8 mouse cellular contexts compared by ENCODE assay signal in the genomic region with DNA sequence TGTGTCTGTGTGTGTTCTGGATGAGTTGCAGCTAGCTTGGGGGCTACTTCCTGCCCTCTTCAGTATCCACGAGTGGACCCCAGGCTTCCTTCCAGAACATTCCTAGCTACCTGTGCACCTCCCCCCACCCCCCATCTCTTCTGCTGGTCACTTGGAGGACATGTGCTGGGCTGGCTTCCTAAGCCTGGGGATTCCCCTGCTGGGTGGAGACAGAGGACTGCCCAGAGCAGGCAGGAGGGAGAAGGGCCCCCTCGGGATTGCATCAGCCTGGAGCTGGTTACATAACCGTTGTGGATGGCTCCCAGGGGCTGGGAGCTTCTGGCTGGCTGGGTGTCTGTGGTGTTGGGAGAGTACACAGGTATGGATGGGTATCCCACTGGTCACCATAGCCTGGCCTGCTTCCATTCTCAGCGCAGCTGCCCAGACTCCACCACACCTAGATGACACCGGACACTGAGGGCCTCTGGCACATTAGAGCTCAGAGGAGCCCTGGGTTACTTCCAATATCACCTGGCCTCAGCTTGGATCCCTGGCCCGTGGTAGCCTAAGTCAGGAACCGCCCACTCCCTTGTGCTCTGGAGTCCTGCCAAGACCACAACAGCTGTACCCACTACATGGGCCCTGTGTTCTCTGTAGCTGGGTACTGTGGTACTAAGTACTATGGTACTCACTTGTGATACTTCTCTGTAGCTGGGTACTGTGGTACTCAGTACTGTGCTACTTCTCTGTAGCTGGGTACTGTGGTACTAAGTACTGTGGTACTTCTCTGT. TPM values are rescaled to one million over a fixed set of nuclear protein-coding genes. Genes with fewer than 3 reads are reported as not detected.
DNase-seq lines count a peak whose midpoint lies in the region; ATAC-seq and TF ChIP-seq lines count a peak whose summit lies in the region.
"Had no signal": no experiment of that assay in that cellular context is flagged by ENCODE, and none has a peak within 500 bp of the region (broad histone marks: within the 10 kb centered on the region; RNA-seq: fewer than 3 reads in every experiment).

No protein-coding gene starts in this region.

- 46% methylated on average over 7 of the region's 7 CpGs for WGBS in intestine, embryonic 16.5 days
- 57% methylated on average over 7 of the region's 7 CpGs for WGBS in neural tube, embryonic 15.5 days

- intact Hi-C loops in left cerebral cortex, adult 2 months (cut with DNase I): no loop called here
- intact Hi-C loops in left cerebral cortex, postnatal 4 days (cut with DNase I): no loop called here

- H3K4me1 ChIP-seq in intestine, embryonic 16.5 days (ENCODE audit: control insufficient read depth, insufficient read depth, low read length): peaks cover 32% of the 10 kb centered on the region
- peaks cover 60% of the 10 kb centered on the region for H3K4me1 ChIP-seq in neural tube, embryonic 15.5 days

- H3K9me3 ChIP-seq in intestine, embryonic 16.5 days (ENCODE audit: control insufficient read depth, low read length): no peaks in the 10 kb centered on the region
- H3K9me3 ChIP-seq in neural tube, embryonic 15.5 days (replicated peaks): no peaks in the 10 kb centered on the region

- H3K27ac ChIP-seq in left cerebral cortex, adult 2 months: peak overlapping the region; percentile 86
- no peak overlapping the region for H3K27ac ChIP-seq in intestine, embryonic 16.5 days (ENCODE audit: low read length)
- H3K27ac ChIP-seq in neural tube, embryonic 15.5 days (replicated peaks): no peak overlapping the region

- peak; percentile 80 for ATAC-seq in intestine, embryonic 16.5 days
- ATAC-seq in megakaryocyte progenitor cell, adult 5-6 weeks (replicated peaks; ENCODE audit: poor library complexity): peak; percentile 70
- ATAC-seq in neural tube, embryonic 15.5 days (ENCODE audit: low FRiP score): no peak

- H3K4me3 ChIP-seq in left cerebral cortex, adult 2 months: no peak overlapping the region
- H3K4me3 ChIP-seq in intestine, embryonic 16.5 days (ENCODE audit: low read length): no peak overlapping the region
- H3K4me3 ChIP-seq in neural tube, embryonic 15.5 days (replicated peaks): no peak overlapping the region

- no peak overlapping the region for H3K4me2 ChIP-seq in intestine, embryonic 16.5 days (ENCODE audit: low read depth, low read length)
- no peak overlapping the region for H3K4me2 ChIP-seq in neural tube, embryonic 15.5 days

- peaks cover 17% of the 10 kb centered on the region for H3K27me3 ChIP-seq in intestine, embryonic 16.5 days (replicated peaks; ENCODE audit: control insufficient read depth, insufficient read depth, low read length)
- peaks cover 11% of the 10 kb centered on the region for H3K27me3 ChIP-seq in neural tube, embryonic 15.5 days (replicated peaks)

- peak in 1 of 2 experiments; percentile 63 for DNase-seq in left cerebral cortex, adult 2 months (ENCODE audit: extremely low spot score in 1 of 2, low spot score in 2 of 2)
- no peak for DNase-seq in left cerebral cortex, postnatal 4 days
- peak; percentile 72 to 73 for DNase-seq in adrenal gland, postnatal 36 days
- DNase-seq in thymus, postnatal 0 days (ENCODE audit: low spot score): no peak

- H3K9ac ChIP-seq in intestine, embryonic 16.5 days (ENCODE audit: low read depth, low read length): no peak overlapping the region
- H3K9ac ChIP-seq in neural tube, embryonic 15.5 days (replicated peaks): no peak overlapping the region

- H3K36me3 ChIP-seq in intestine, embryonic 16.5 days (ENCODE audit: control insufficient read depth, insufficient read depth, low read length): no peaks in the 10 kb centered on the region
- no peaks in the 10 kb centered on the region for H3K36me3 ChIP-seq in neural tube, embryonic 15.5 days

- no peak for TF ChIP-seq CTCF in left cerebral cortex, adult 2 months (IDR thresholded peaks at IDR 0.05)

RNA-seq across cellular contexts. Expression of gene Chd5, which starts 6.9 kb away (rescaled TPM):
- total RNA-seq in left cerebral cortex, adult 2 months (2021): 100 to 1,000 TPM; 176 to 194 TPM
- 100 to 1,000 TPM; 185 to 191 TPM for total RNA-seq in left cerebral cortex, postnatal 4 days (2021)
- total RNA-seq in adrenal gland, postnatal 36 days (2021): 1 to 10 TPM; 5.0 to 5.4 TPM
- 1.5 and 1.9 TPM in 2 replicates for polyA plus RNA-seq in intestine, embryonic 16.5 days (2015; fragmentation: Nextera tagmentation; extraction: Ambion mirVana)
- not detected in 2 replicates for total RNA-seq in megakaryocyte progenitor cell, adult 5-6 weeks (2015)
- total RNA-seq in megakaryocyte progenitor cell, adult 5-6 weeks (2017): 0.07 and 0.08 TPM in 2 replicates
- polyA plus RNA-seq in neural tube, embryonic 15.5 days (2015; fragmentation: Nextera tagmentation; extraction: Ambion mirVana): 46.3 and 53.7 TPM in 2 replicates
- polyA plus RNA-seq in thymus, postnatal 0 days (2015; fragmentation: Nextera tagmentation; extraction: Ambion mirVana): 0.03 and 0.07 TPM in 2 replicates

RNA-seq across cellular contexts. Expression of gene Rpl22, which starts 19.8 kb away (rescaled TPM):
- total RNA-seq in left cerebral cortex, adult 2 months (2021): 100 to 1,000 TPM; 171 to 172 TPM
- total RNA-seq in left cerebral cortex, postnatal 4 days (2021): 100 to 1,000 TPM; 335 to 363 TPM
- total RNA-seq in adrenal gland, postnatal 36 days (2021): 100 to 1,000 TPM; 496 to 507 TPM
- 281 and 323 TPM in 2 replicates for polyA plus RNA-seq in intestine, embryonic 16.5 days (2015; fragmentation: Nextera tagmentation; extraction: Ambion mirVana)
- 1,636 and 1,708 TPM in 2 replicates for total RNA-seq in megakaryocyte progenitor cell, adult 5-6 weeks (2015)
- total RNA-seq in megakaryocyte progenitor cell, adult 5-6 weeks (2017): 3,182 and 3,570 TPM in 2 replicates
- 148 and 190 TPM in 2 replicates for polyA plus RNA-seq in neural tube, embryonic 15.5 days (2015; fragmentation: Nextera tagmentation; extraction: Ambion mirVana)
- polyA plus RNA-seq in thymus, postnatal 0 days (2015; fragmentation: Nextera tagmentation; extraction: Ambion mirVana): 557 and 592 TPM in 2 replicates

RNA-seq across cellular contexts. Expression of gene Rnf207, which starts 26.5 kb away (rescaled TPM):
- 10 to 100 TPM; 17.0 to 18.6 TPM for total RNA-seq in left cerebral cortex, adult 2 months (2021)
- 1 to 10 TPM; 3.0 to 3.8 TPM for total RNA-seq in left cerebral cortex, postnatal 4 days (2021)
- total RNA-seq in adrenal gland, postnatal 36 days (2021): under 1 TPM; 0.46 to 0.96 TPM
- 1.5 and 1.8 TPM in 2 replicates for polyA plus RNA-seq in intestine, embryonic 16.5 days (2015; fragmentation: Nextera tagmentation; extraction: Ambion mirVana)
- total RNA-seq in megakaryocyte progenitor cell, adult 5-6 weeks (2015): 0.12 TPM in 1 of 2 replicates, not detected in the other
- not detected in 2 replicates for total RNA-seq in megakaryocyte progenitor cell, adult 5-6 weeks (2017)
- polyA plus RNA-seq in neural tube, embryonic 15.5 days (2015; fragmentation: Nextera tagmentation; extraction: Ambion mirVana): 7.8 and 12.4 TPM in 2 replicates
- polyA plus RNA-seq in thymus, postnatal 0 days (2015; fragmentation: Nextera tagmentation; extraction: Ambion mirVana): 0.09 TPM in 1 of 2 replicates, not detected in the other
- total RNA-seq: neutrophil, adult 5-6 weeks had no signal

RNA-seq across cellular contexts. Expression of gene Icmt, which starts 48.3 kb away (rescaled TPM):
- total RNA-seq in left cerebral cortex, adult 2 months (2021): 10 to 100 TPM; 49.8 to 54.3 TPM
- total RNA-seq in left cerebral cortex, postnatal 4 days (2021): 10 to 100 TPM; 22.8 to 23.4 TPM
- 10 to 100 TPM; 49.0 to 50.2 TPM for total RNA-seq in adrenal gland, postnatal 36 days (2021)
- polyA plus RNA-seq in intestine, embryonic 16.5 days (2015; fragmentation: Nextera tagmentation; extraction: Ambion mirVana): 13.7 and 15.4 TPM in 2 replicates
- total RNA-seq in megakaryocyte progenitor cell, adult 5-6 weeks (2015): 7.9 and 12.1 TPM in 2 replicates
- total RNA-seq in megakaryocyte progenitor cell, adult 5-6 weeks (2017): 11.5 and 14.8 TPM in 2 replicates
- 20.0 and 21.1 TPM in 2 replicates for polyA plus RNA-seq in neural tube, embryonic 15.5 days (2015; fragmentation: Nextera tagmentation; extraction: Ambion mirVana)
- 19.2 and 19.7 TPM in 2 replicates for polyA plus RNA-seq in thymus, postnatal 0 days (2015; fragmentation: Nextera tagmentation; extraction: Ambion mirVana)

RNA-seq across cellular contexts. Expression of gene Hes3, which starts 53.8 kb away (rescaled TPM):
- total RNA-seq in left cerebral cortex, adult 2 months (2021): under 1 TPM; 0.30 to 0.32 TPM
- under 1 TPM in 1 of 2 experiments, not detected in 1; 0.20 TPM for total RNA-seq in left cerebral cortex, postnatal 4 days (2021)
- total RNA-seq in adrenal gland, postnatal 36 days (2021): not detected
- polyA plus RNA-seq in intestine, embryonic 16.5 days (2015; fragmentation: Nextera tagmentation; extraction: Ambion mirVana): not detected in 2 replicates
- total RNA-seq in megakaryocyte progenitor cell, adult 5-6 weeks (2015): not detected in 2 replicates
- total RNA-seq in megakaryocyte progenitor cell, adult 5-6 weeks (2017): not detected in 2 replicates
- polyA plus RNA-seq in neural tube, embryonic 15.5 days (2015; fragmentation: Nextera tagmentation; extraction: Ambion mirVana): 0.19 and 0.29 TPM in 2 replicates
- polyA plus RNA-seq in thymus, postnatal 0 days (2015; fragmentation: Nextera tagmentation; extraction: Ambion mirVana): 0.07 TPM in 1 of 2 replicates, not detected in the other
- total RNA-seq: neutrophil, adult 5-6 weeks had no signal

Comparison
In these comparisons a context has a peak if more than half of its experiments do, and no peak if none do; other contexts are left out.
1. DNase-seq: peak in adrenal gland, postnatal 36 days (2 of 2); none in left cerebral cortex, postnatal 4 days (single experiment) and thymus, postnatal 0 days (single experiment).
2. RNA of gene Chd5, which starts 6.9 kb away (total RNA-seq): 176 to 194 TPM in left cerebral cortex, adult 2 months and 185 to 191 TPM in left cerebral cortex, postnatal 4 days; 5.0 to 5.4 TPM in adrenal gland, postnatal 36 days and 0.07 to 0.08 TPM in megakaryocyte progenitor cell, adult 5-6 weeks; every median in the first group is over 10 times any median in the second.